Mouse (Mus musculus) kidney, postnatal 0 days (tissue): ENCODE measurements around the gene Bckdhb. TPM values are rescaled to one million over a fixed set of nuclear protein-coding genes. Genes with fewer than 3 reads are reported as not detected.

Source experiments
- ATAC-seq: fragments of 200-750 bp; cut with Nextera tagmentation; replicated peaks from 2 replicates; pipeline ENCODE4 v1.8.0; 2017; ENCODE audit warnings: low read depth, moderate number of reproducible peaks, moderate TSS enrichment, moderate library complexity; ENCODE audit not compliant: low FRiP score
- DNase-seq: peaks from one replicate; pipeline ENCODE4 v3.0.0-alpha.2; 2016; ENCODE audit warnings: low spot score
- H3K27ac ChIP-seq: fragments of 300-500 bp; sonication (generic); 2 replicates; pipeline ENCODE4 v1.5.1; 2014; ENCODE audit warnings: mild to moderate bottlenecking
- H3K27me3 ChIP-seq: fragments of 300-500 bp; sonication (generic); 2 replicates; pipeline ENCODE4 v1.6.1; 2014; ENCODE audit warnings: low read length, mixed read lengths; ENCODE audit not compliant: insufficient read depth
- H3K36me3 ChIP-seq: fragments of 300-500 bp; sonication (generic); 2 replicates; pipeline ENCODE4 v1.6.1; 2014; ENCODE audit warnings: low read length, mixed read lengths; ENCODE audit not compliant: insufficient read depth
- H3K4me1 ChIP-seq: fragments of 300-500 bp; sonication (generic); replicated peaks from 2 replicates; pipeline ENCODE4 v1.6.1; 2014; ENCODE audit warnings: antibody characterized with exemption, low read length, mixed read lengths; ENCODE audit not compliant: insufficient read depth
- H3K4me2 ChIP-seq: fragments of 300-500 bp; sonication (generic); 2 replicates; pipeline ENCODE4 v1.6.1; 2014; ENCODE audit warnings: mild to moderate bottlenecking, low read length, moderate library complexity, mixed read lengths
- H3K4me3 ChIP-seq: fragments of 300-500 bp; sonication (generic); replicated peaks from 2 replicates; pipeline ENCODE4 v1.5.1; 2014; ENCODE audit warnings: low read depth, low read length
- H3K9ac ChIP-seq: fragments of 300-500 bp; sonication (generic); 2 replicates; pipeline ENCODE4 v1.6.1; 2014; ENCODE audit warnings: low read depth, low read length
- H3K9me3 ChIP-seq: fragments of 300-500 bp; sonication (generic); replicated peaks from 2 replicates; pipeline ENCODE4 v1.6.1; 2016; ENCODE audit warnings: low read length, inconsistent platforms, mixed read lengths
- CTCF ChIP-seq: IDR thresholded peaks from 2 replicates; pipeline ENCODE4 v1.5.1; 2016; ENCODE audit warnings: antibody characterized with exemption, low read depth, mild to moderate bottlenecking, moderate library complexity
- WGBS: fragments of 180-500 bp; shearing (Covaris S2); extraction: QIAGEN DNeasy Blood & Tissue Kit; methylation state at CpG from one replicate; pipeline ENCODE4 v1.1.7; 2014; 5-methylcytosine and 5-hydroxymethylcytosine counted together
- polyA plus RNA-seq: library from polyadenylated mRNA; unstranded; fragments of >200 nt; fragmentation: Nextera tagmentation; extraction: Ambion mirVana; gene quantifications from 2 replicates; pipeline ENCODE4 v1.2.1, GENCODE M21; 2015

Gene Bckdhb
- polyA plus RNA-seq, 1 experiment from 2014 or later, result 50.6 TPM

DNA sequence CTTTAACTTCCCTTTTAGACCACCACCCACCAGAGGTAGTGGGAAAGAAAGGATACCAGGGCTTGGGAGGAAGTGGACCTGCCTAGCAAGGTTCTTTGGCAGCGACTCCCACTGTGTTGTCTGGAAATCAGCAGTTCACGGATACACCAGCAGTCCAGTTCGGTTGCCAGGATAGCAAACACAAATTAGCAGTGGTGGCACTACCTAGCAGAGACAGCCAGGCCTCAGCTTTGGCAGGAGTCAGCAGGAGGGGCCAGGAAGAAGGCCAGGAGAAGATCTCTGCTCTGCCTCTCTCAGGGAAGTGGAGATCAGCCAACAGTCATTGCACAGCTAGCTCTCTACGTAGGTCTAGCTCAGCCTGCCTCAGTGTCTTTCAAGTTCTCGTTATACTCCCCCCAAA lies 159.7 kb downstream of the Bckdhb start:
- WGBS, result 92% methylated on average over 5 of the region's 5 CpGs
- TF ChIP-seq CTCF, result no peak
- no peaks in the 10 kb centered on the region for H3K36me3 ChIP-seq
- no peaks in the 10 kb centered on the region for H3K9me3 ChIP-seq
- no peaks in the 10 kb centered on the region for H3K4me1 ChIP-seq
- no peak overlapping the region for H3K4me2 ChIP-seq
- H3K9ac ChIP-seq, result no peak overlapping the region
- H3K27ac ChIP-seq, result no peak overlapping the region
- ATAC-seq, result no peak
- H3K27me3 ChIP-seq, result no peaks in the 10 kb centered on the region
- no peak overlapping the region for H3K4me3 ChIP-seq
- DNase-seq, result no peak

DNA sequence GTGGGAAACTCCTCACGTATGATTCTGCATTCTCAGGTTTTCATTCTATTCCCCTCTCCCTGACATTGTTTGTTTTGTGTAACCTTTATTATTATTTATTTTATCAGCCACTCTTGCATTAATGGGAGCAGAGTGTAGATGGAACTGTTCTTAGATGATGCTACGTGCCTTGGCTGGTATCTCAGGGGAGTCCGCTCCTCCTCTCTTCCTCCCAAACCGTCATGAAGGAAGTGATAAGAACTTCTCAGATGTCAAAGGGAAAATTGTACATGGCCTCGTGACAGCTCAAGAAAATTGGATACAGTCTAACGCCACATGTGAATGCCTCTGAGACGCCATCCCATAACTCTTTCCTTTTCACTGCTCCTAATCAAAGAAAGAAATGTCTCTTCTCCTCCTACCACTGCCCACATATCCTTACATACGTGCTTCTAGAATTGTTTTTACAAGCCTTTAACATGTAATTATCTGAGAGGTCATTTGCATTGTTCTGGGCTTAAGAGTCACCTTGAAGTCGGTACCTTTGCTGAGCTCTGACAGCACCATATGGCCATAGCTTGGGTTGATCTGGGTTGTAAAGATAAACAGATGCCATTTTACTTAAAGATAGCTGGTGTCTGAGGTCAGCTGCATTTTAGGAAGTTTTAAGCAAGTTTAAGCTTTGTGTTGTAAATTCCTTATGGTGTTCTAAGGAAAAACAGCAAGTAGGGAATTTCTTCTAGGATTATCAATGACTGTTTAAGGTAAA lies 165.5 kb downstream of the Bckdhb start:
- 45% methylated on average over 9 of the region's 9 CpGs for WGBS
- ATAC-seq, result no peak
- Histone ChIP-seq H3K4me3 (no peak overlapping the region), H3K36me3 (no peaks in the 10 kb centered on the region), H3K4me1 (no peaks in the 10 kb centered on the region), H3K9me3 (no peaks in the 10 kb centered on the region), H3K27me3 (no peaks in the 10 kb centered on the region), H3K27ac (no peak overlapping the region), H3K4me2 (no peak overlapping the region), H3K9ac (no peak overlapping the region)
- no peak for TF ChIP-seq CTCF
- DNase-seq, result no peak

GRCm38 (mm10) chr9:84092994-84093393 lies 168.0 kb downstream of the Bckdhb start:
- Histone ChIP-seq H3K4me1 (no peaks in the 10 kb centered on the region), H3K27me3 (no peaks in the 10 kb centered on the region), H3K4me3 (no peak overlapping the region), H3K27ac (no peak overlapping the region), H3K9ac (no peak overlapping the region), H3K4me2 (no peak overlapping the region), H3K36me3 (no peaks in the 10 kb centered on the region), H3K9me3 (no peaks in the 10 kb centered on the region)
- no peak for TF ChIP-seq CTCF
- no peak for ATAC-seq
- 96% methylated on average over 8 of the region's 8 CpGs for WGBS
- no peak for DNase-seq

GRCm38 (mm10) chr9:84094111-84094510 lies 169.2 kb downstream of the Bckdhb start:
- Histone ChIP-seq H3K4me2 (no peak overlapping the region), H3K4me1 (no peaks in the 10 kb centered on the region), H3K27ac (no peak overlapping the region), H3K9ac (no peak overlapping the region), H3K9me3 (no peaks in the 10 kb centered on the region), H3K4me3 (no peak overlapping the region), H3K27me3 (no peaks in the 10 kb centered on the region), H3K36me3 (no peaks in the 10 kb centered on the region)
- ATAC-seq, result no peak
- no peak for DNase-seq
- no peak for TF ChIP-seq CTCF
- WGBS, result 75% methylated on average over 6 of the region's 6 CpGs

DNA sequence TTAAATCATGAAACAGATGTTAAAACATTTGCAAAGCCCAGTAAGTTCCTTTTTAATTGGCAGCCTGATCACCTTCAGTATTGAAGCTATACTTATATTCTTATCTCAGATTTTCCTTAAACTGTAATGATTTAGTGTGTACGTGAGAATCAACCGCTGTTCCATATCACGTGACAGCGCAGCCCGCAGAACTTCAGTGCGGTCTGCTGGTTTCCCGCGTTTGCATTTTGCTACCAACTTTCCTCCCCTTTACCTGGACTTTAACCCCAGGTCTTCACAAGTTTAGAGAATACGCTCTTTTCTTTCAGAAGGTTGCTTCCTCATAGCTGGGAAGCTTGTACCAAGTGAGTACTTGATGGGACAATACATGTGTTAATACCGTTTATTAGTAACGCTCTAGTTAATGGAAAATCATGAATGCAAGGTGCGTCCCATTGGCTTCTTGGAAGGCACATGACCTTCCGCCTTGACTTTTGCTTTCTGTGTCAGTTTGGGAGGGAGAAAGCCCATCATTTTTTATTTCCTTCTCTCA lies 171.6 kb downstream of the Bckdhb start:
- Histone ChIP-seq H3K9ac (no peak overlapping the region), H3K27me3 (no peaks in the 10 kb centered on the region), H3K36me3 (no peaks in the 10 kb centered on the region), H3K4me2 (no peak overlapping the region), H3K9me3 (no peaks in the 10 kb centered on the region), H3K27ac (no peak overlapping the region), H3K4me3 (no peak overlapping the region), H3K4me1 (no peaks in the 10 kb centered on the region)
- DNase-seq (no peak), ATAC-seq (no peak)
- WGBS, result 90% methylated on average over 13 of the region's 13 CpGs
- TF ChIP-seq CTCF, result no peak

DNA sequence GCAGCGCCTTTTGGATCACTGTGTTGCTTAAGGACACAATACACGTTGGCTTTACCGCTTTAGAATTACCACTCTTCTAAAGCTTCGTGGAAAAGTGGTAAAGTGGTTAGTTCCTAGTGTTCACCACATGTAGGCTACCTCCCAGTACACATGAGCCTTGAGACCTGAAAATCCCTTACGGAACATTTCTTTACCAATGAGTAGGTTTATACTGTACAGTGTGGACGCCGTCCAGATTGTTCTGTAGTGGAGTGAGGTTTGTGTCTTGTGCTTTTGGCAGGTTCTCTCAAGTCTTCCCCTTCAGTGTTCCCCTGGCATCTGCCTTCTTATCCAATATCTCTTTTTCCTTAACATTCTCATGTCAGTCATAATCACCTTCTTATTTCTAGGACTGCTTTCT lies 178.4 kb downstream of the Bckdhb start:
- DNase-seq (no peak), ATAC-seq (no peak)
- no peak overlapping the region for H3K9ac ChIP-seq
- H3K4me1 ChIP-seq, result no peaks in the 10 kb centered on the region
- H3K4me2 ChIP-seq, result no peak overlapping the region
- H3K27ac ChIP-seq, result no peak overlapping the region
- no peak overlapping the region for H3K4me3 ChIP-seq
- no peaks in the 10 kb centered on the region for H3K27me3 ChIP-seq
- WGBS, result 95% methylated on average over 7 of the region's 7 CpGs
- no peak for TF ChIP-seq CTCF
- H3K36me3 ChIP-seq, result no peaks in the 10 kb centered on the region
- H3K9me3 ChIP-seq, result no peaks in the 10 kb centered on the region
